Mouse (Mus musculus) small intestine, adult 2 months (tissue): ENCODE results near the gene Myo1d.

Source experiments
- CTCF ChIP-seq: fragments of 200-500 bp; IDR thresholded peaks from 2 replicates; pipeline ENCODE4 v1.5.1; 2012; ENCODE audit warnings: low read depth, mild to moderate bottlenecking, control low read depth, inconsistent platforms, low read length, moderate library complexity, mixed read lengths; ENCODE audit not compliant: insufficient replicate concordance, insufficient read length; ENCODE audit errors: extremely low read depth
- POLR2A ChIP-seq: fragments of 200-500 bp; IDR thresholded peaks from 2 replicates; pipeline ENCODE4 v1.6.1; 2012; ENCODE audit warnings: low read depth, mild to moderate bottlenecking, control low read depth, inconsistent platforms, low read length, moderate library complexity

DNA sequence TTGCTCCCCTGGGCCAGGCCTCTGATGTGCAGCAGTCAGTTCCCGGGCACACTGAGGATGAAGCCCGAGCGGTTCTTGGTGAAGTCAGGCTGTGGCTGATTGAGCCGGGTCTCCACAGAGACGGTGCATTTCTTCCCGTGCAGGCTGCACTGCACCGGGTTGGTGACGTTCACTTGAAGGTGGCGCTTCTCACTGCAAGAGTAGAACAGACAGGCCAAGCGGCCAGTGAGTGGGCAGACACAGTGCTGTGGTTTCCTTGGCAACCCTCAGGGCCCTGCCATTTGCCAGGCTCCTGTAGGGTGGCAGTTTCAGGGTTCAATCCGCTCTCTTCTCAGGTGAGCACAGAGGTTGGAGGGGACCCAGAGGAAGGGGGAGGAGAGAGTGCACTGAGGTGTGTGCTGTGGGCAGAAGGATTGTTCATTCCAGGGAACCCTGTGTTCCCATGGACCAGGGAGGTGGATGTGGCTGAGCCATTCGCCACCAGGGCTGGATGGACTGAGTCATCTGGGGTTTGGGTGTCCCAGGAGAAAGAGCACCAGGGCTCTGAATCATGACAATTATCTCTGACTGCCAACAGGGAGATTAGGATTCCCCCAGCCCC, 295.5 kb downstream of the Myo1d start:
- TF ChIP-seq CTCF (no peak), POLR2A (no peak)
